Mouse (Mus musculus) small intestine, adult 2 months (tissue): ENCODE measurements around the gene Lexm.
A peak's percentile ranks its signal among the peaks of the same experiment; 100 is the strongest.

Experiments
- CTCF ChIP-seq: fragments of 200-500 bp; IDR thresholded peaks from 2 replicates; pipeline ENCODE4 v1.5.1; 2012; ENCODE audit warnings: low read depth, mild to moderate bottlenecking, control low read depth, inconsistent platforms, low read length, moderate library complexity, mixed read lengths; ENCODE audit not compliant: insufficient replicate concordance, insufficient read length; ENCODE audit errors: extremely low read depth
- POLR2A ChIP-seq: fragments of 200-500 bp; IDR thresholded peaks from 2 replicates; pipeline ENCODE4 v1.6.1; 2012; ENCODE audit warnings: low read depth, mild to moderate bottlenecking, control low read depth, inconsistent platforms, low read length, moderate library complexity

GRCm38 (mm10) chr4:106614180-106614797 is 2.8 kb downstream of the Lexm start:
- TF ChIP-seq POLR2A = no peak
- peak; percentile 88; the same call in 1 of the 2 replicates for TF ChIP-seq CTCF
